Mouse (Mus musculus): ENCODE measurements around the gene Mybph. TPM values are rescaled to one million over a fixed set of nuclear protein-coding genes. Genes with fewer than 3 reads are reported as not detected.

Mybph gene
- total and polyA plus RNA-seq, 2 experiments = not detected

GRCm38 (mm10) chr1:134205296-134206018 is 12.2 kb downstream of the Mybph start:
- Histone ChIP-seq H3K27ac (replicated peaks; ENCODE audit: insufficient read depth, low read depth, low read length) (no peak overlapping the region), H3K4me1 (ENCODE audit: control insufficient read depth, insufficient read depth, low read length) (no peaks in the 10 kb centered on the region; the same call in 1 of the 2 replicates), H3K79me2 (ENCODE audit: control insufficient read depth, insufficient read depth, low read length) (no peaks in the 10 kb centered on the region), H3K9ac (ENCODE audit: low read depth, low read length) (no peak overlapping the region), H3K36me3 (ENCODE audit: control insufficient read depth, insufficient read depth, low read length) (no peaks in the 10 kb centered on the region), H3K27me3 (ENCODE audit: control insufficient read depth, insufficient read depth, low read length) (no peaks in the 10 kb centered on the region), H3K4me3 (ENCODE audit: insufficient read depth, low read depth, low read length) (no peak overlapping the region)
- TF ChIP-seq CTCF (IDR thresholded peaks at IDR 0.05; ENCODE audit: low read depth, low read length) (0 out of 2 replicates have a peak, but pooled peaks have one; percentile 2), POLR2A (IDR thresholded peaks at IDR 0.05; ENCODE audit: extremely low read depth, insufficient read depth, low read length) (no peak)
- WGBS = 51% methylated on average over 9 of the region's 9 CpGs
- DNase-seq (ENCODE audit: extremely low read depth, low read depth, low spot score) = peak; percentile 45

GRCm38 (mm10) chr1:134206085-134206484 is 12.8 kb downstream of the Mybph start:
- Histone ChIP-seq H3K4me1 (ENCODE audit: control insufficient read depth, insufficient read depth, low read length) (no peaks in the 10 kb centered on the region; the same call in 1 of the 2 replicates), H3K27ac (replicated peaks; ENCODE audit: insufficient read depth, low read depth, low read length) (no peak overlapping the region), H3K9ac (ENCODE audit: low read depth, low read length) (no peak overlapping the region), H3K79me2 (ENCODE audit: control insufficient read depth, insufficient read depth, low read length) (no peaks in the 10 kb centered on the region), H3K4me3 (ENCODE audit: insufficient read depth, low read depth, low read length) (no peak overlapping the region), H3K27me3 (ENCODE audit: control insufficient read depth, insufficient read depth, low read length) (no peaks in the 10 kb centered on the region), H3K36me3 (ENCODE audit: control insufficient read depth, insufficient read depth, low read length) (no peaks in the 10 kb centered on the region)
- no peak for DNase-seq (ENCODE audit: extremely low read depth, low read depth, low spot score)
- WGBS = 68% methylated on average over 5 of the region's 5 CpGs
- no peak for TF ChIP-seq POLR2A (IDR thresholded peaks at IDR 0.05; ENCODE audit: extremely low read depth, insufficient read depth, low read length)

GRCm38 (mm10) chr1:134210179-134210755 is 17.0 kb downstream of the Mybph start:
- Histone ChIP-seq H3K9ac (ENCODE audit: low read depth, low read length) (no peak overlapping the region), H3K4me1 (ENCODE audit: control insufficient read depth, insufficient read depth, low read length) (no peaks in the 10 kb centered on the region; the same call in 1 of the 2 replicates), H3K79me2 (ENCODE audit: control insufficient read depth, insufficient read depth, low read length) (no peaks in the 10 kb centered on the region), H3K27me3 (ENCODE audit: control insufficient read depth, insufficient read depth, low read length) (no peaks in the 10 kb centered on the region), H3K4me3 (ENCODE audit: insufficient read depth, low read depth, low read length) (no peak overlapping the region), H3K36me3 (ENCODE audit: control insufficient read depth, insufficient read depth, low read length) (no peaks in the 10 kb centered on the region), H3K27ac (replicated peaks; ENCODE audit: insufficient read depth, low read depth, low read length) (no peak overlapping the region)
- no peak for DNase-seq (ENCODE audit: extremely low read depth, low read depth, low spot score)
- 90% methylated on average over 6 of the region's 6 CpGs for WGBS
- TF ChIP-seq CTCF (IDR thresholded peaks at IDR 0.05; ENCODE audit: low read depth, low read length) = no peak
- TF ChIP-seq POLR2A (IDR thresholded peaks at IDR 0.05; ENCODE audit: extremely low read depth, insufficient read depth, low read length) = no peak

- WGBS = 76% methylated on average over 6 of the region's 6 CpGs
- H3K79me2 ChIP-seq (ENCODE audit: control insufficient read depth, insufficient read depth, low read length) = no peaks in the 10 kb centered on the region
- H3K27ac ChIP-seq (replicated peaks; ENCODE audit: insufficient read depth, low read depth, low read length) = no peak overlapping the region
- H3K4me1 ChIP-seq (ENCODE audit: control insufficient read depth, insufficient read depth, low read length) = no peaks in the 10 kb centered on the region
- no peaks in the 10 kb centered on the region for H3K27me3 ChIP-seq (ENCODE audit: control insufficient read depth, insufficient read depth, low read length)
- no peaks in the 10 kb centered on the region for H3K36me3 ChIP-seq (ENCODE audit: control insufficient read depth, insufficient read depth, low read length)
- no peak for DNase-seq (ENCODE audit: extremely low read depth, low read depth, low spot score)
- TF ChIP-seq POLR2A (IDR thresholded peaks at IDR 0.05; ENCODE audit: extremely low read depth, insufficient read depth, low read length) = no peak
- no peak for TF ChIP-seq CTCF (IDR thresholded peaks at IDR 0.05; ENCODE audit: low read depth, low read length)
- no peak overlapping the region for H3K4me3 ChIP-seq (ENCODE audit: insufficient read depth, low read depth, low read length)
- H3K9ac ChIP-seq (ENCODE audit: low read depth, low read length) = no peak overlapping the region
These were observed 17.8 kb downstream of the Mybph start for GRCm38 (mm10) chr1:134211043-134211442.

GRCm38 (mm10) chr1:134211631-134212030 is 18.4 kb downstream of the Mybph start:
- WGBS = 74% methylated on average over 2 of the region's 2 CpGs
- no peak for TF ChIP-seq CTCF (IDR thresholded peaks at IDR 0.05; ENCODE audit: low read depth, low read length)
- no peak for TF ChIP-seq POLR2A (IDR thresholded peaks at IDR 0.05; ENCODE audit: extremely low read depth, insufficient read depth, low read length)
- H3K9ac ChIP-seq (ENCODE audit: low read depth, low read length) = no peak overlapping the region
- no peak for DNase-seq (ENCODE audit: extremely low read depth, low read depth, low spot score)
- no peaks in the 10 kb centered on the region for H3K36me3 ChIP-seq (ENCODE audit: control insufficient read depth, insufficient read depth, low read length)
- no peaks in the 10 kb centered on the region for H3K27me3 ChIP-seq (ENCODE audit: control insufficient read depth, insufficient read depth, low read length)
- no peak overlapping the region for H3K27ac ChIP-seq (replicated peaks; ENCODE audit: insufficient read depth, low read depth, low read length)
- no peak overlapping the region for H3K4me3 ChIP-seq (ENCODE audit: insufficient read depth, low read depth, low read length)
- H3K79me2 ChIP-seq (ENCODE audit: control insufficient read depth, insufficient read depth, low read length) = no peaks in the 10 kb centered on the region
- no peaks in the 10 kb centered on the region for H3K4me1 ChIP-seq (ENCODE audit: control insufficient read depth, insufficient read depth, low read length)

- 84% methylated on average over 6 of the region's 6 CpGs for WGBS
- Histone ChIP-seq H3K79me2 (ENCODE audit: control insufficient read depth, insufficient read depth, low read length) (no peaks in the 10 kb centered on the region), H3K9ac (ENCODE audit: low read depth, low read length) (no peak overlapping the region), H3K36me3 (ENCODE audit: control insufficient read depth, insufficient read depth, low read length) (no peaks in the 10 kb centered on the region), H3K4me1 (ENCODE audit: control insufficient read depth, insufficient read depth, low read length) (peaks cover 5% of the 10 kb centered on the region), H3K4me3 (ENCODE audit: insufficient read depth, low read depth, low read length) (no peak overlapping the region), H3K27ac (replicated peaks; ENCODE audit: insufficient read depth, low read depth, low read length) (no peak overlapping the region), H3K27me3 (ENCODE audit: control insufficient read depth, insufficient read depth, low read length) (no peaks in the 10 kb centered on the region)
- TF ChIP-seq POLR2A (IDR thresholded peaks at IDR 0.05; ENCODE audit: extremely low read depth, insufficient read depth, low read length) = no peak
- TF ChIP-seq CTCF (IDR thresholded peaks at IDR 0.05; ENCODE audit: low read depth, low read length) = no peak
- DNase-seq (ENCODE audit: extremely low read depth, low read depth, low spot score) = no peak
These were observed 19.1 kb downstream of the Mybph start for GRCm38 (mm10) chr1:134212351-134212750.
